Mouse (Mus musculus) myocyte (in vitro differentiated cells): ENCODE measurements around the gene Rgs14. TPM values are rescaled to one million over a fixed set of nuclear protein-coding genes. Genes with fewer than 3 reads are reported as not detected.

ENCODE experiments used
- H3K27me3 ChIP-seq: one replicate; pipeline ENCODE4 v1.6.1; 2011; ENCODE audit not compliant: control insufficient read depth, insufficient read depth, insufficient read length
- H3K36me3 ChIP-seq: one replicate; pipeline ENCODE4 v1.6.1; 2011; ENCODE audit not compliant: control insufficient read depth, insufficient read depth
- H3K4me2 ChIP-seq: one replicate; pipeline ENCODE4 v1.6.1; 2011; ENCODE audit warnings: low read depth, control low read depth
- H3K4me3 ChIP-seq: one replicate; pipeline ENCODE4 v1.5.1; 2011; ENCODE audit warnings: mild to moderate bottlenecking, control low read depth, moderate library complexity
- H3K79me2 ChIP-seq: one replicate; pipeline ENCODE4 v1.6.1; 2011; ENCODE audit not compliant: control insufficient read depth, insufficient read depth
- H3ac ChIP-seq: one replicate; pipeline ENCODE4 v1.6.1; 2011; ENCODE audit not compliant: control insufficient read depth, insufficient read length
- CEBPB ChIP-seq: IDR thresholded peaks from 2 replicates; pipeline ENCODE4 v1.6.1; 2011; ENCODE audit warnings: mild to moderate bottlenecking, moderate library complexity; ENCODE audit not compliant: poor library complexity, insufficient read depth, severe bottlenecking
- E2F4 ChIP-seq: IDR thresholded peaks from one replicate; pipeline ENCODE4 v1.6.1; 2011; ENCODE audit warnings: mild to moderate bottlenecking, control low read depth, moderate library complexity; ENCODE audit not compliant: insufficient read depth
- MAX ChIP-seq: IDR thresholded peaks from one replicate; pipeline ENCODE4 v1.6.1; 2011; ENCODE audit warnings: low read depth, mild to moderate bottlenecking, control low read depth
- MYOD1 ChIP-seq, 3 experiments: IDR thresholded peaks; one replicate each; pipeline ENCODE4 v1.6.1; 2011; ENCODE audit warnings: control low read depth in 2 of 3, low read depth in 2 of 3, mild to moderate bottlenecking in 2 of 3, moderate library complexity in 1 of 3; ENCODE audit not compliant: insufficient read length in 2 of 3, control insufficient read depth in 1 of 3
- MYOG ChIP-seq, 3 experiments: IDR thresholded peaks; one replicate each; pipeline ENCODE4 v1.6.1; 2011; ENCODE audit warnings: control low read depth in 2 of 3, low read depth in 2 of 3, mild to moderate bottlenecking in 2 of 3; ENCODE audit not compliant: insufficient read length in 2 of 3, control insufficient read depth in 1 of 3, insufficient read depth in 1 of 3
- POLR2A ChIP-seq: IDR thresholded peaks from one replicate; pipeline ENCODE4 v1.6.1; 2011; ENCODE audit warnings: low read depth, mild to moderate bottlenecking, control low read depth, moderate library complexity; ENCODE audit not compliant: insufficient read length
- POLR2AphosphoS2 ChIP-seq: IDR thresholded peaks from one replicate; pipeline ENCODE4 v1.6.1; 2011; ENCODE audit warnings: low read depth, control low read depth; ENCODE audit not compliant: insufficient read length
- REST ChIP-seq: IDR thresholded peaks from one replicate; pipeline ENCODE4 v1.6.1; 2011; ENCODE audit warnings: mild to moderate bottlenecking, control low read depth, moderate library complexity; ENCODE audit not compliant: insufficient read depth, insufficient read length
- SRF ChIP-seq: IDR thresholded peaks from one replicate; pipeline ENCODE4 v1.6.1; 2011; ENCODE audit warnings: low read depth; ENCODE audit not compliant: control insufficient read depth, insufficient read length
- TCF12 ChIP-seq: IDR thresholded peaks from one replicate; pipeline ENCODE4 v1.6.1; 2011; ENCODE audit warnings: mild to moderate bottlenecking, control low read depth; ENCODE audit not compliant: poor library complexity, insufficient read depth, severe bottlenecking
- TCF3 ChIP-seq: IDR thresholded peaks from one replicate; pipeline ENCODE4 v1.6.1; 2011; ENCODE audit warnings: low read depth, control low read depth; ENCODE audit not compliant: insufficient read length
- USF1 ChIP-seq: IDR thresholded peaks from one replicate; pipeline ENCODE4 v1.6.1; 2011; ENCODE audit warnings: low read depth, mild to moderate bottlenecking, control low read depth, moderate library complexity
- polyA plus RNA-seq: library from polyadenylated mRNA; unstranded; fragments of >200 nt; fragmentation: generic; extraction: Trizol; gene quantifications from one replicate; pipeline ENCODE4 v1.2.1, GENCODE M21; 2012; ENCODE audit warnings: missing spikeins

The Rgs14 gene
- polyA plus RNA-seq, 1 experiment, result 2.3 TPM

GRCm38 (mm10) chr13:55346745-55347144, 22.8 kb upstream of the Rgs14 start:
- Histone ChIP-seq H3K4me2 (no peak overlapping the region), H3K27me3 (no peaks in the 10 kb centered on the region), H3ac (no peak overlapping the region), H3K79me2 (no peaks in the 10 kb centered on the region), H3K4me3 (no peak overlapping the region), H3K36me3 (peaks cover 34% of the 10 kb centered on the region)
- no peak for TF ChIP-seq USF1
- no peak for TF ChIP-seq MYOD1 (IDR thresholded peaks at IDR 0.05; ENCODE audit: control insufficient read depth in 1 of 3, insufficient read length in 2 of 3, low read depth in 2 of 3)
- no peak for TF ChIP-seq CEBPB
- TF ChIP-seq POLR2A, result no peak
- no peak for TF ChIP-seq E2F4
- TF ChIP-seq TCF3, result no peak
- no peak for TF ChIP-seq SRF
- TF ChIP-seq POLR2AphosphoS2, result no peak
- no peak for TF ChIP-seq REST
- no peak for TF ChIP-seq MYOG (IDR thresholded peaks at IDR 0.05; ENCODE audit: control insufficient read depth in 1 of 3, insufficient read depth in 1 of 3, insufficient read length in 2 of 3, low read depth in 2 of 3)
- no peak for TF ChIP-seq TCF12
- no peak for TF ChIP-seq MAX

GRCm38 (mm10) chr13:55361145-55361544, 8.4 kb upstream of the Rgs14 start:
- H3K27me3 ChIP-seq, result peaks cover 7% of the 10 kb centered on the region
- H3ac ChIP-seq, result no peak overlapping the region
- peaks cover 61% of the 10 kb centered on the region for H3K79me2 ChIP-seq
- peak overlapping the region; percentile 70 for H3K4me3 ChIP-seq
- peaks cover 20% of the 10 kb centered on the region for H3K36me3 ChIP-seq
- no peak for TF ChIP-seq REST
- TF ChIP-seq SRF, result no peak
- TF ChIP-seq CEBPB, result no peak
- H3K4me2 ChIP-seq, result peak overlapping the region; percentile 86

- Histone ChIP-seq H3K4me3 (peak overlapping the region; percentile 70), H3K27me3 (peaks cover 7% of the 10 kb centered on the region), H3ac (peak overlapping the region; percentile 20), H3K36me3 (peaks cover 12% of the 10 kb centered on the region), H3K79me2 (peaks cover 52% of the 10 kb centered on the region), H3K4me2 (peak overlapping the region; percentile 86)
- TF ChIP-seq MAX (no peak), MYOD1 (IDR thresholded peaks at IDR 0.05; ENCODE audit: control insufficient read depth in 1 of 3, insufficient read length in 2 of 3, low read depth in 2 of 3) (peak; percentile 7 to 94 (median 88)), TCF3 (no peak), POLR2A (no peak), MYOG (IDR thresholded peaks at IDR 0.05; ENCODE audit: control insufficient read depth in 1 of 3, insufficient read depth in 1 of 3, insufficient read length in 2 of 3, low read depth in 2 of 3) (peak in 1 of 3 experiments; percentile 54)
Measured at GRCm38 (mm10) chr13:55361974-55362452, 7.5 kb upstream of the Rgs14 start.

GRCm38 (mm10) chr13:55362453-55363060, 7.0 kb upstream of the Rgs14 start, which contains the start of gene Lman2:
Gene Lman2, minus strand, starts transcription at chr13:55362783.
- peak within 1 kb of the TSS; percentile 70 for H3K4me3 ChIP-seq
- peaks cover 47% of the 10 kb centered on the region for H3K79me2 ChIP-seq
- peaks cover 10% of the 10 kb centered on the region for H3K36me3 ChIP-seq
- H3K4me2 ChIP-seq, result peak within 1 kb of the TSS; percentile 86
- no peak for TF ChIP-seq MAX
- peak; percentile 49 for TF ChIP-seq POLR2A
- TF ChIP-seq CEBPB, result no peak
- no peak for TF ChIP-seq MYOD1 (IDR thresholded peaks at IDR 0.05; ENCODE audit: control insufficient read depth in 1 of 3, insufficient read length in 2 of 3, low read depth in 2 of 3)
- TF ChIP-seq USF1, result no peak
- no peak for TF ChIP-seq REST
- peak; percentile 20 for TF ChIP-seq POLR2AphosphoS2
- TF ChIP-seq TCF12, result no peak
- no peak for TF ChIP-seq MYOG (IDR thresholded peaks at IDR 0.05; ENCODE audit: control insufficient read depth in 1 of 3, insufficient read depth in 1 of 3, insufficient read length in 2 of 3, low read depth in 2 of 3)
- TF ChIP-seq SRF, result peak; percentile 41
- no peak for TF ChIP-seq TCF3
- peak; percentile 38 for TF ChIP-seq E2F4
- peak within 1 kb of the TSS; percentile 20 for H3ac ChIP-seq
- peaks cover 7% of the 10 kb centered on the region for H3K27me3 ChIP-seq

- Histone ChIP-seq H3K4me2 (no peak overlapping the region), H3K27me3 (peaks cover 13% of the 10 kb centered on the region), H3K79me2 (no peaks in the 10 kb centered on the region), H3K36me3 (no peaks in the 10 kb centered on the region), H3ac (no peak overlapping the region), H3K4me3 (no peak overlapping the region)
- TF ChIP-seq MYOG (IDR thresholded peaks at IDR 0.05; ENCODE audit: control insufficient read depth in 1 of 3, insufficient read depth in 1 of 3, insufficient read length in 2 of 3, low read depth in 2 of 3) (no peak), USF1 (no peak), SRF (no peak), TCF12 (no peak), CEBPB (no peak), POLR2A (no peak), TCF3 (no peak), REST (no peak), MAX (no peak), MYOD1 (IDR thresholded peaks at IDR 0.05; ENCODE audit: control insufficient read depth in 1 of 3, insufficient read length in 2 of 3, low read depth in 2 of 3) (no peak), POLR2AphosphoS2 (no peak), E2F4 (no peak)
Measured at GRCm38 (mm10) chr13:55368401-55368800, 1.1 kb upstream of the Rgs14 start.
